Mouse (Mus musculus) liver, embryonic 16.5 days (tissue): ENCODE data around the gene Acsm2. TPM values are rescaled to one million over a fixed set of nuclear protein-coding genes. Genes with fewer than 3 reads are reported as not detected.

Experiments used
- ATAC-seq: fragments of 200-750 bp; cut with Nextera tagmentation; 2 replicates; pipeline ENCODE4 v1.8.0; 2017; ENCODE audit warnings: low read depth, mild to moderate bottlenecking, moderate number of reproducible peaks, moderate library complexity
- H3K27ac ChIP-seq: fragments of 300-500 bp; sonication (generic); 2 replicates; pipeline ENCODE4 v1.5.1; 2014; ENCODE audit warnings: mild to moderate bottlenecking, low read length
- H3K27me3 ChIP-seq: fragments of 300-500 bp; sonication (generic); 2 replicates; pipeline ENCODE4 v1.6.1; 2014; ENCODE audit warnings: low read depth, low read length, mixed read lengths; ENCODE audit not compliant: control insufficient read depth, insufficient read depth
- H3K36me3 ChIP-seq: fragments of 300-500 bp; sonication (generic); 2 replicates; pipeline ENCODE4 v1.6.1; 2014; ENCODE audit warnings: mild to moderate bottlenecking; ENCODE audit not compliant: control insufficient read depth, insufficient read depth
- H3K4me1 ChIP-seq: fragments of 300-500 bp; sonication (generic); 2 replicates; pipeline ENCODE4 v1.6.1; 2014; ENCODE audit warnings: low read depth, low read length, mixed read lengths; ENCODE audit not compliant: control insufficient read depth
- H3K4me2 ChIP-seq: fragments of 300-500 bp; sonication (generic); 2 replicates; pipeline ENCODE4 v1.6.1; 2014; ENCODE audit warnings: low read depth, low read length, mixed read lengths
- H3K4me3 ChIP-seq: fragments of 300-500 bp; sonication (generic); 2 replicates; pipeline ENCODE4 v1.5.1; 2014; ENCODE audit warnings: low read depth, mild to moderate bottlenecking, low read length
- H3K9ac ChIP-seq: fragments of 300-500 bp; sonication (generic); 2 replicates; pipeline ENCODE4 v1.6.1; 2014; ENCODE audit warnings: low read depth, low read length
- H3K9me3 ChIP-seq: fragments of 300-500 bp; sonication (generic); replicated peaks from 2 replicates; pipeline ENCODE4 v1.6.1; 2016; ENCODE audit warnings: low read length; ENCODE audit not compliant: control insufficient read depth
- WGBS: fragments of 180-500 bp; shearing (Covaris S2); extraction: QIAGEN DNeasy Blood & Tissue Kit; methylation state at CpG from one replicate; pipeline ENCODE4 v1.1.7; 2014; ENCODE audit not compliant: insufficient replicate concordance; 5-methylcytosine and 5-hydroxymethylcytosine counted together
- polyA plus RNA-seq: library from polyadenylated mRNA; unstranded; fragments of >200 nt; fragmentation: Nextera tagmentation; extraction: Ambion mirVana; gene quantifications from 2 replicates; pipeline ENCODE4 v1.2.1, GENCODE M21; 2015

Acsm2 gene
- polyA plus RNA-seq, 1 experiment from 2014 or later, result not detected

DNA sequence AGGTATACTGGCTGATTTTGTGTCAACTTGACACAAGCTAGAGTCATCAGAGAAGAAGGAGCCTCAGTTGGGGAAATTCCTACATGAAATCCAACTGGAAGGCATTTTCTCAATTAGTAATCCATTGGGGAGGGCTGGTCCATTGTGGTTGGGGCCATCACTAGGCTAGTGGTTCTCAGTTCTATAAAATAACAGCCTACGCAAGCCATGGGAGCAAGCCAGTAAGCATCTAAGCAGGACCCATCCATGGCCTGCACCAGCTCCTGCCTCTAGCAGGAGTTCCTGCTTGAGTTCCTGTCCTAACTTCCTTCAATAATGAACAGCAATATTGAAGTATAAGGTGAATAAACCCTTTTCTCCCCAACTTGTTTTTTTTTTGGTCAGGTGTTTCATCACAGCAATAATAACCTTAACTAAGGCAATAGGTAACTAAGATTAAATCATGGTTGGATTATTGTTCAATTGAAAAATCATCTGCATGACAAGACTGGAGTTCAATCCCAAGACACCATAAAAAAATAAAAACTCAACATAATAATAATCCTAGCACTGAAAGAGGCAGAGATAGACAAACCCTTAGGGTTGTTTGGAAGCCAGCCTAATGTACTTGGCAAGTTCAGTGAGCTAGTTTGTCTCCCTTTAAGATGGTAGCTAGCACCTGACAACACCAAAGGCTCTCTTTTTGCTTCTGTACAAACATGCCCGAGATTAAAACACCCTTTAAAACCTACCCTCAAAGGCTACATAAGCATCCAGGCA, 47.2 kb downstream of the Acsm2 start:
- no peaks in the 10 kb centered on the region for H3K9me3 ChIP-seq
- H3K36me3 ChIP-seq, result no peaks in the 10 kb centered on the region
- no peak overlapping the region for H3K4me3 ChIP-seq
- ATAC-seq, result no peak
- H3K9ac ChIP-seq, result no peak overlapping the region
- no peak overlapping the region for H3K4me2 ChIP-seq
- no peaks in the 10 kb centered on the region for H3K27me3 ChIP-seq
- H3K4me1 ChIP-seq, result no peaks in the 10 kb centered on the region
- WGBS, result 59% methylated on average over 2 of the region's 2 CpGs
- H3K27ac ChIP-seq, result no peak overlapping the region

- H3K4me1 ChIP-seq, result no peaks in the 10 kb centered on the region
- H3K36me3 ChIP-seq, result no peaks in the 10 kb centered on the region
- no peaks in the 10 kb centered on the region for H3K27me3 ChIP-seq
- no peaks in the 10 kb centered on the region for H3K9me3 ChIP-seq
- no peak for ATAC-seq
- no peak overlapping the region for H3K9ac ChIP-seq
- H3K4me2 ChIP-seq, result no peak overlapping the region
- no peak overlapping the region for H3K4me3 ChIP-seq
- 27% methylated on average over 1 of the region's 1 CpGs for WGBS
- no peak overlapping the region for H3K27ac ChIP-seq
Observed at GRCm38 (mm10) chr7:119601954-119602317, 47.8 kb downstream of the Acsm2 start.

DNA sequence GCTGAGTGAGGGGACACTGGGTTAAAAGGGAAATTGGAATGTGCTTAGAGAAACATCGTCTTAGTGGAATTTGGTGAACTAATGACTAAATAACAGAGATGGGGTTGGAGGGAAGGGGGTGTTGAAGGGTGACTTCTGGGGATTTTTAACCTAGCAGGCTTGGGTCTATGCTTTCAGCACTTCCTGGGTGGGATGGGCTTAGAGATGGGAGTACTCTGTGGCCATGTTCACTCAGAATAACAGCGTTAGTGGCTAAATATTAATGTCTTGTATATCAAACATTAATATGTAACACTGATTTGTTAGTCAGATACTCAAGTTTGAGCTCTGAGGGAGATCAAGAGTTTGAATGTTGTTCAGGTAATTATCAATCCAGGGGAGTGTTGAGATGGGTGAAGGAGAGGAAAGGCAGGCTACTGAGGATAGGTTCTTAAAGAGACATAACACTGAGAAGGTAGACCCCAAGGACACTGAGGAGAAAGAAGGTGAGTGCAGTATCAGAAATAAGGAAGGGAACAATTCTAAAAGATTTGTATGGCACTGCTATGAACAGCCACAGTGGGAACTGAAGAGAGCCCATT, 50.9 kb downstream of the Acsm2 start:
- Histone ChIP-seq H3K9me3 (no peaks in the 10 kb centered on the region), H3K4me3 (no peak overlapping the region), H3K36me3 (no peaks in the 10 kb centered on the region), H3K27ac (no peak overlapping the region), H3K4me2 (no peak overlapping the region), H3K4me1 (no peaks in the 10 kb centered on the region), H3K27me3 (no peaks in the 10 kb centered on the region), H3K9ac (no peak overlapping the region)
- no peak for ATAC-seq
- WGBS, result 51% methylated on average over 2 of the region's 2 CpGs

DNA sequence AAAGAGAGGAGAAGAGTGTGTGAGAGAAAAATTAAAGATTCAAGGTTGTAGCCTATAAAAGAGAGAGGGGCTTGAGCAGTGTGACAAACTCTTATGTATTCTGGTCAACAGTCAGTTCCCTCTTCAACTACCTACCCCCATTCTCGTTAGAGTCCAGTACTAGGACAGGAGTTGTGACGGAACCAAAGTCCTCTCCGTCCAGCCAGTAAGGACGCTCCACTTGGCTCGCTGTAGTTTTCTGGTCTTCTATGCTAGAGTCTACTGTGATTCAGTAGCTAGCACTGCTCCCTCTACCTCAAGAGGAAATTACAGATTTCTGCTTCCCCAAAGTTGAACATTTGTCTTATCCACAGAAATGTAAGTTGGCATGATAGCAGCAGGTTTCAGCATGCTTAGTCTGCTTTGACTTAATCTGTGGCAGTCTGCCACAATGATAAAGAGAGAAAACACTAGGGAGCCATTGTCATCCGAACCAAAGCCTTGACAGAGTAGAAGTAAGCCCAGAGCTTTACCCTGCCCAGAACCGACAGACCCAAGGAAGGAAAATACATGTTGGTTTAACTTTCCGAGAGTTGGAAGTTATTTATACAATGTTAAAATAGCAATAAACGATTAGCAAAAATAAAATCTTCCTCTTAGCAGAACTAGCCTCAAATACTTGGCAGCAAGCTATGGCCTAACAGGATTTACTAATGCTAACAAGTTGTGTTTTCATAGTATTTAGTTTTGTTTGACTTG, 52.0 kb downstream of the Acsm2 start:
- no peak overlapping the region for H3K27ac ChIP-seq
- no peak overlapping the region for H3K4me2 ChIP-seq
- H3K36me3 ChIP-seq, result no peaks in the 10 kb centered on the region
- 62% methylated on average over 9 of the region's 9 CpGs for WGBS
- no peaks in the 10 kb centered on the region for H3K27me3 ChIP-seq
- H3K4me3 ChIP-seq, result no peak overlapping the region
- ATAC-seq, result no peak
- no peaks in the 10 kb centered on the region for H3K9me3 ChIP-seq
- H3K4me1 ChIP-seq, result no peaks in the 10 kb centered on the region
- no peak overlapping the region for H3K9ac ChIP-seq

DNA sequence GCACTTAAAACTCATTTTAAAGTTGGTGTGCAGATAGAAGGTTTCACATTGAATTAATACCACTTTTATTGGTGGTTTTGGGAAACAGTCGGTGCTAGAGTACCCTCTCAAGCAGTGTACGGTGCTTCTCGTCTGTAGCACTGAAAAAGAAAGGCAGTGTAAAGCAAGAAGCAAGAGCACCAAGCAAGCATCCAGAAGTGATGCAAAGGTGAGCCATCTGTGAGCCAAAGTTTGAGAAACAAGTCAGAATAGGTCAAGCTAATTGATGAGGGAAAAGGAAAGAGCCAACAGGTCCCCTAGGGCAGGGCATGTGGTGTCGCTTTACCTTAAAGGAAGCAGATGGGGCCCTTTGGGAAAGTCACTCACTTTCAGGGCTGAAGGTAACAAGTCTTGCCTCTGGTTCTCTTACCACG, 52.5 kb downstream of the Acsm2 start, which contains the start of gene Acsm1:
Gene Acsm1, plus strand, starts transcription at position 363 of the 413 bp plus-strand sequence.
- Histone ChIP-seq H3K4me2 (no peak within 1 kb of the TSS), H3K4me3 (no peak within 1 kb of the TSS), H3K27me3 (no peaks in the 10 kb centered on the region), H3K27ac (no peak within 1 kb of the TSS), H3K4me1 (no peaks in the 10 kb centered on the region), H3K9me3 (no peaks in the 10 kb centered on the region), H3K36me3 (no peaks in the 10 kb centered on the region), H3K9ac (no peak within 1 kb of the TSS)
- ATAC-seq, result no peak
- WGBS, result 56% methylated on average over 5 of the region's 5 CpGs

DNA sequence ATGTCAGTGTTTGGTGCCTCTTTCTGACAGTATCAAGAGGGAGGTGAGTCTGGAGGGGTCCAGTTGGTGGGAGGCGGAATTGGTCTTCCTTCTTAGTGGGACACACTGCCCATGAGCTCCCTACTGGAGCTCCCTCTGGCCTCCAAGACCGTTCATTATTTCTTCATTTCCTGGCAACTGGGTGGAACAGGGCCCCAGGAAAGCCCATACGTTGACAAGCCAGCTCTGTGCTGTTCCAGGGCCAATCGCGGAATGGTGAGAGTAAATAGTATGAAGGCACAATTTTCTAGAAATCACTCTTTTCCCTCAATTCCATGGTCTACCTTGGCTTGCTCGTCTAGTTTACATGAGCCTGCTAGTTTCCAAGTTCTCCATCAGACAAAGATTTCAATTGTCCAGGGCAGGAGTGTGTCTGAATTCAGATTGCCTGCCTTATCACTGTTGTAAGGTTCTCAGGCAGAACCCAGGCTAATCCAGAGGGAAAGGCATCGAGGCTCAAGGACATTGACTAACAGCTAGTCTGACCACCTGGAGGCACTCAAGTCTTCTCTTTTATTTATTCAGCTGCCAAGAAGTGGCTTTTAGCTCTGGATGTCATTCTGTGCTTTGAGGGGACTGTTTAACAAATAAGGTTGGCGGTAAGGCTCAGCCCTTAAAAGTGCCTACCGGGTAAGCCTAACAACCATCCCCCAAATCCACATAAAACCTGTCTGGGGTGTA, 53.8 kb downstream of the Acsm2 start:
- ATAC-seq, result no peak
- Histone ChIP-seq H3K27me3 (no peaks in the 10 kb centered on the region), H3K9me3 (no peaks in the 10 kb centered on the region), H3K4me2 (no peak overlapping the region), H3K36me3 (no peaks in the 10 kb centered on the region), H3K4me3 (no peak overlapping the region), H3K27ac (no peak overlapping the region), H3K4me1 (no peaks in the 10 kb centered on the region), H3K9ac (no peak overlapping the region)
- WGBS, result 57% methylated on average over 9 of the region's 9 CpGs

DNA sequence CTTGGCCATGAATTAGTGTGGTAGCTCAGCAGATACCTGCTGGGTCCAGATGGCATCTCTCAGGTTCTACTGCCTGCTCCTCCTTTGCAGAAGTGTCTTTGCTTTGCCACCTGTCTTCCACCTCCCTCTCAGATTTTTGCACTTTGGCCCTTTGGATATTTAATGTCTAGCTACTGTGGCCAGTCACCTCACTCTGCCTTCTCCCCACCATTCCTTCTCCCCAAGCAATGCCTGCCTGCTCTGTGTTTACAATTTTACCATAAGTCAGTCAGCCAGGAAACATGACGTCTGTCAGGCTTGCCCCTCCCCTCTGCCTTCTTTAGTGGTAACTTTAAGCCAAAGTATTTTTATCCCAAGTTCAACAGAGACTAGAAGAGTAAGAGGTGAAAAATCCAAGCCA, 62.4 kb downstream of the Acsm2 start:
- H3K4me2 ChIP-seq, result no peak overlapping the region
- 49% methylated on average over 1 of the region's 1 CpGs for WGBS
- H3K36me3 ChIP-seq, result no peaks in the 10 kb centered on the region
- no peak for ATAC-seq
- no peak overlapping the region for H3K4me3 ChIP-seq
- H3K27me3 ChIP-seq, result no peaks in the 10 kb centered on the region
- no peak overlapping the region for H3K27ac ChIP-seq
- H3K9ac ChIP-seq, result no peak overlapping the region
- no peaks in the 10 kb centered on the region for H3K9me3 ChIP-seq
- H3K4me1 ChIP-seq, result no peaks in the 10 kb centered on the region

- Histone ChIP-seq H3K27me3 (no peaks in the 10 kb centered on the region), H3K36me3 (no peaks in the 10 kb centered on the region), H3K4me2 (no peak overlapping the region), H3K4me3 (peak overlapping the region; percentile 27; the same call in 1 of the 2 replicates), H3K9me3 (no peaks in the 10 kb centered on the region), H3K4me1 (no peaks in the 10 kb centered on the region), H3K27ac (no peak overlapping the region), H3K9ac (no peak overlapping the region)
- ATAC-seq, result peak; percentile 10; the same call in 1 of the 2 replicates
- 47% methylated on average over 6 of the region's 6 CpGs for WGBS
Observed at GRCm38 (mm10) chr7:119617593-119617992, 63.5 kb downstream of the Acsm2 start.
